Mouse (Mus musculus) left cerebral cortex, adult 11 months (tissue): Measurements from ENCODE around the gene Faap100.
"Not testable (repeated sequence)": the region's sequence is repeated elsewhere in the genome, so short reads cannot be mapped to it uniquely, and the experiment has no call there.

Experiments used
- DNase-seq: peaks from one replicate; pipeline ENCODE4 v3.0.0; 2022; ENCODE audit warnings: low spot score

The Faap100 gene

GRCm38 (mm10) chr11:120378611-120379540 lies at the start of gene Faap100:
Gene Faap100, minus strand, starts transcription at chr11:120378764.
- peak; percentile 80 for DNase-seq

DNA sequence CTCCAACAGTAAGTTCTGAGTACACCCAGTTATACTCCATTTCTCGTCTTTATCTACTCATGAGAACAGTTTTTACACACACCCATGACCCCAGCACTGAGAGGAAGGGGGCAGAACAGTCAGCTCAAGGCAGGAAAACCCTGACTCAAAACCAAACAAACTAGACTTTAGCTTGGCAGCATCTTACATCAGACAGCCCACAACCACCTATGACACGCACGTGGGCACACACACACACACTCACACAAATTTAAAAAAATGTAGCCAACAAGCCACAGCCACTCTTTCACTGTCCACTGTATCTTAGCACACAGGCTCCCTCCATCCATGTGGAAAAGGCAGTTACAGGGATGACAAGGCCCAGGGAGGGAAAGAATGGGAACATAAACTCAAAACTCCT lies 48.2 kb upstream of the Faap100 start:
- DNase-seq: no peak

GRCm38 (mm10) chr11:120423569-120424295 lies 45.2 kb upstream of the Faap100 start:
- DNase-seq: peak; percentile 14

GRCm38 (mm10) chr11:120422651-120423568 lies 44.3 kb upstream of the Faap100 start:
- DNase-seq: no peak

DNA sequence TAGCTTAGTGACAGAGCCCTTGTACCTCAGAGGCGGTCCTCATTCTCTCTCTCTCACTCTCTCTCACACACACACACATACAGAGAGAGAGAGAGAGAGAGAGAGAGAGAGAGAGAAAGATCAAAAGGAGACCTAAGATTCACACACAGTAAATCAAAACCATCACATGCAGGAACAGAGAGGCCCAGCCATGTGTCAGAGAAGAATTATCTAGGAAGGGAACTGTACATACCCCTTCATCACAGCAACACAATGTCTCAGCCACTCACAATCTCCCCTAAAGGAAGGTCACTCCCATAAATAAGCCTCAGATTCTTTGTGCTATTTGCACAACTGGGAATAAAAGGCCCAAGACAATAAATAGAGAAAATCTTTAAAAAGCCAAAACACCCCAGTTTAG lies 40.0 kb upstream of the Faap100 start:
- DNase-seq: no peak

GRCm38 (mm10) chr11:120417852-120418251 lies 39.3 kb upstream of the Faap100 start:
- no peak for DNase-seq

- DNase-seq: not testable (repeated sequence)
Measured at GRCm38 (mm10) chr11:120413621-120414020, 35.1 kb upstream of the Faap100 start.

- no peak for DNase-seq
Measured at GRCm38 (mm10) chr11:120406445-120406844, 27.9 kb upstream of the Faap100 start.

DNA sequence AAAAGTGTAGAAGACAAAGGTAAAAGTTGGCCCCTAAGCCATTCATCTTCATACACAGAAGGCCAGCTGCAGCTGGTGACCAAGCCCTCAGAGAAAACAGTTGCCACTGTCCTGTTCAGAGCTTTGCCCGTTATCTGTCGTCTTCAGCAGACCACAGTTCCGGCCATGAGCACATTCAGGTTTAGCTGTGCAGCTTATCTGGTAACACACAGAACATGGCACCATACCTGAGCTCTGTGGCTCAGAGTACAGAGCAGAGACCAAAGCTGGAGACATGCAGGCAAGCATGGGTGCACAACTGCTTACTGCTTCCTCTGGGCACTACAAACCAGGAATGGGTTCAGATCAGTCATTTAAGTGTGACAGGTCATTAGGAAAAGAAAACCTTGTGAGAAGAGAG lies 27.3 kb upstream of the Faap100 start:
- no peak for DNase-seq

DNA sequence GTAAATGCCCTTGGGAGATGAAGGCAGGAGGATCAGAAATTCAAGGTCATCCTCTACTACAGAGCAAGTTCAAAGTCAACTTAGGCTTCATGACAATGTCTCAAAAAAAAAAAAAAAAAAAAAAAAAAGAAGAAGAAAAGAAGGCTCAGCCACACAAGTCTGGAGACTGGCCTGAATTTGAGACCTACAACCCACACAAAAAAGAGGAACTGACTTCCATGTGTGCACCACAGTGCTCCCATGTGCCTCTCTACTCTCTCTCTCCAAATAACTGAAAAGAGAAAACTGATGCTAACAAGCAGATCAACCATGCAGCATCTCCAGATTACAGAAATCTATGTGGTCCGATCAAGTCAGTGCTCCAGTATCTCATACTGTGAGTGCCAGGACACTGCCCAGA lies 26.2 kb upstream of the Faap100 start:
- no peak for DNase-seq

- DNase-seq: no peak
Measured at GRCm38 (mm10) chr11:120399319-120399718, 20.8 kb upstream of the Faap100 start.

DNA sequence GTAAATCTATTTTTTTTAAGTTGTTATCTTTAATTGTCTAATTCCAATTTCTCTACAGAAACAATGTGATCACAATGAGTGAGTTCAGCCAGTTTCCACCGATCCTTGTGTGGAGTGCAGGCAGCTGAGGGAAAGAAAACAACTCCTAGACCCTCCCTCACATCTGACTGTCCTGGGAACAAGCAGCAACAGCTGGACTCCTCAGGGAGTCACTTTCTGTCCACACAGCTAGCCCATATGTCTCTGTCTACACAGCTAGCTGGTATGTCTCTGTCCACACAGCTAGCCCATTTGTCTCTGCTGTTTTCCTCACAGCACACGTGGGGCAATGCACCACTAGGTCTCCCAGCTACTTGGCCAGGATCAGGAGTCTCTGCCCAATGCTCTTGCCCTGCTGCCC lies 19.0 kb upstream of the Faap100 start:
- no peak for DNase-seq

DNA sequence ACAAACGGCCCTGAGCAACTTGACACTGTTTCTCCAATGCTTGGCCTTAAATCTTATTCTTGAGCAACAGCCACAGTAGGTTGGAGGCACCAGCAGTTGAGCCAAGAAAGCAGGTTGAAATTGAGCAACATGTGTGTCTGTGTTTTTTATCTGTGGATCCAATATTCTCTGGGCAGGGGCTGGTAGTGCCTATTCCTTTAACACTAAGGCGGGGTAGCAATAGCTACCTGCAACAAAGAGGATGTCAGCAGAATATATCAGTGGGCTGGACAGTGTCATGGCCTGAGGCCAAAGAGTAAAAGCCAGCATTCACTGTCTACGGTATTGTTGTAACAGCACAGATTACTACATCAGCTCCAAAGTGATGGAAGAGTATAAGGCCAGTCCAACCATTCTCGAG lies 17.1 kb upstream of the Faap100 start:
- no peak for DNase-seq

- no peak for DNase-seq
Measured at GRCm38 (mm10) chr11:120388580-120388979, 10.0 kb upstream of the Faap100 start.

DNA sequence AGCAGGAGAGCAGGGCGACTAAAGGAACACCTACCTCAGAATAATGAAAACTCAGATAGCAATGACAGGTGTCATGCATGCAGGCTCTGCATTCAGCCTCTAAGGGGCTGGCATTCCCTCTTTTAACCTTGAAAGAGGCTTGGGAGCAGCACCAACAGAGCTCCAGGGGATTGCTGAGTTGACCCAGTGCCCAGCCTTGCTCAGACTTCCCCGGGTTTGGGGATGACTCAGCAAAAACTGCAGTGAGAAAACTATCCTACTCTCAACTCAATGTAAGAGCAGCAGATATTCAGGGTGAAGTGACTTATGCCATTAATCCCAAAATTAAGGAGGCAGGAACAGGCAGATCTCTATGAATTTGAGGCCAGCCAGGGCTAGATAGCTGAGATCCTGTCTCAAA lies 8.6 kb upstream of the Faap100 start:
- no peak for DNase-seq

- DNase-seq: no peak
Measured at GRCm38 (mm10) chr11:120386632-120387031, 8.1 kb upstream of the Faap100 start.

GRCm38 (mm10) chr11:120382509-120382908 lies 3.9 kb upstream of the Faap100 start:
- DNase-seq: no peak

- DNase-seq: no peak
Measured at GRCm38 (mm10) chr11:120381157-120381556, 2.6 kb upstream of the Faap100 start.

DNA sequence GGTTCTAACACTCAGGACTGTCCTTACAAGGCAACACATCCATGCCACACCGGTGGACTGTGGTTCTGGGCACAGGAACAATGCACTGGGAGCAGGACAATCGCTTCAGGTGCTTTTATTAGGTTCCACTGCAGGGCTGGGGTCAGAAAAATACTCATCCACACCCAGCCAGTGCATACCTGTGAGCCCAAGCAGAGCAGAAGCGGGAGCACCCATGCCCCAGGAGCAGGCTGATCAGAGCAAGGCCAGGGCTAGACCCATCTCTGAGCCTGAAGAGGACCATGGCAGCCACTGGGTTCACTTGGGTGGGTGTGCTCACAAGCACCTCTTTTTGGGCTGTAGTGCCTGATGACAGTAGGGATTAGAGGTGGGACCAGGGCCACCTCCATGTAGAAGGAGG lies 1.7 kb upstream of the Faap100 start:
- no peak for DNase-seq

GRCm38 (mm10) chr11:120378031-120378610 lies 443 bp downstream of the Faap100 start:
- no peak for DNase-seq

- DNase-seq: no peak
Measured at GRCm38 (mm10) chr11:120377337-120377736, 1.2 kb downstream of the Faap100 start.
